Mouse (Mus musculus): Measurements from ENCODE around the gene Kcnv2. TPM values are rescaled to one million over a fixed set of nuclear protein-coding genes. Genes with fewer than 3 reads are reported as not detected.

Kcnv2 gene
- polyA plus RNA-seq, 1 experiment, result not detected

DNA sequence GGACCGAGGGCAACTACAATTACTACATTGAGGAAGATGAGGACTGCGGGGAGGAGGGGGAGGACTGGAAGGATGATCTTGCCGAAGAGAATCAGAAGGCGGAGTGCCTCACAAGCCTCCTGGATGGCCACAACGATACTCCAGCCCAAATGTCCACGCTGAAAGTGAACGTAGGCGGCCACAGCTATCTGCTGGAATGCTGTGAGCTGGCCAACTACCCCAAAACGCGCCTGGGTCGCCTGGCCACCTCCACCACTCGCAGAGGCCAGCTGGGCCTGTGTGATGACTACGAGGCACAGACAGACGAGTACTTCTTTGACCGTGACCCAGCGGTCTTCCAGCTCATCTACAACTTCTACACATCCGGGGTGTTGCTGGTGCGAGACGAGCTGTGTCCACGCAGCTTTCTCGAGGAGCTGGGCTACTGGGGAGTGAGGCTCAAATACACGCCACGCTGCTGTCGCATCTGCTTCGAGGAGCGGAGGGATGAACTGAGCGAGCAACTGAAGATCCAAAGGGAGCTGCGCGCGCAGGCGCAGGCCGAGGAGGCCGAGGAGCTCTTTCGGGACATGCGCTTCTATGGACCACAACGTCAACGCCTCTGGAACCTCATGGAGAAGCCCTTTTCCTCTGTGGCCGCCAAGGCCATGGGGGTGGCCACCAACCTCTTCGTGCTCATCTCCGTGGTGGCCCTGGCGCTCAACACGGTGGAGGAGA is 681 bp downstream of the Kcnv2 start:
- peaks cover 16% of the 10 kb centered on the region for H3K27me3 ChIP-seq (replicated peaks)
- H3K4me1 ChIP-seq, result no peaks in the 10 kb centered on the region
- H3K9me3 ChIP-seq, result peaks cover 15% of the 10 kb centered on the region
- TF ChIP-seq GATA1 (IDR thresholded peaks at IDR 0.05; ENCODE audit: borderline replicate concordance, low read length) (no peak), FLI1 (IDR thresholded peaks at IDR 0.05; ENCODE audit: low read length) (no peak)
- no peak overlapping the region for H3K4me3 ChIP-seq (replicated peaks)
- no peaks in the 10 kb centered on the region for H3K36me3 ChIP-seq (replicated peaks; ENCODE audit: low read length)

DNA sequence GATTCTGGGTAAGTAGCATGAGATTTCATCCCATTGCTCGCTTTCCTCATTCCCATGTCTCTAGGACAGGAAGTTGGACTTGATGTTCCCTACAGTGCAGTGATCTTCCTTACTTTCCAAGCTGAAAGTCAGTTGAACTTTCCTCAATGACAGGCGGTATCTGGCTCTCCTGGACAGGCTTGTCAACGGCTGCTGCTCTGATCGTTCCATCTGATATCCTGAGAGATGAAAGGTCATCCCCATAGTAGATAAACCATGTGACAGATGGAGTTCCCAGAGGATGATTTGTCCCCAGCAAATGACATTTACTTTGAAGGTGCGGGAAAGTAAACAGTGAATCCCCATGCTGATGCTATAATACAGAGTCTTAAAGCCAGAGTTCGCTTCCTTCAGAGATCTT is 3.2 kb downstream of the Kcnv2 start:
- no peak overlapping the region for H3K4me3 ChIP-seq (replicated peaks)
- H3K4me1 ChIP-seq, result peaks cover 17% of the 10 kb centered on the region
- peaks cover 15% of the 10 kb centered on the region for H3K9me3 ChIP-seq
- peaks cover 16% of the 10 kb centered on the region for H3K27me3 ChIP-seq (replicated peaks)
- TF ChIP-seq FLI1 (IDR thresholded peaks at IDR 0.05; ENCODE audit: low read length), result no peak
- TF ChIP-seq GATA1 (IDR thresholded peaks at IDR 0.05; ENCODE audit: borderline replicate concordance, low read length), result no peak
- H3K36me3 ChIP-seq (replicated peaks; ENCODE audit: low read length), result no peaks in the 10 kb centered on the region

- Histone ChIP-seq H3K4me1 (peaks cover 35% of the 10 kb centered on the region), H3K36me3 (replicated peaks; ENCODE audit: low read length) (no peaks in the 10 kb centered on the region), H3K4me3 (replicated peaks) (no peak overlapping the region), H3K9me3 (peaks cover 15% of the 10 kb centered on the region), H3K27me3 (replicated peaks) (peaks cover 14% of the 10 kb centered on the region)
- TF ChIP-seq FLI1 (IDR thresholded peaks at IDR 0.05; ENCODE audit: low read length) (no peak), GATA1 (IDR thresholded peaks at IDR 0.05; ENCODE audit: borderline replicate concordance, low read length) (no peak)
Measured at GRCm38 (mm10) chr19:27327569-27327968, 5.2 kb downstream of the Kcnv2 start.

DNA sequence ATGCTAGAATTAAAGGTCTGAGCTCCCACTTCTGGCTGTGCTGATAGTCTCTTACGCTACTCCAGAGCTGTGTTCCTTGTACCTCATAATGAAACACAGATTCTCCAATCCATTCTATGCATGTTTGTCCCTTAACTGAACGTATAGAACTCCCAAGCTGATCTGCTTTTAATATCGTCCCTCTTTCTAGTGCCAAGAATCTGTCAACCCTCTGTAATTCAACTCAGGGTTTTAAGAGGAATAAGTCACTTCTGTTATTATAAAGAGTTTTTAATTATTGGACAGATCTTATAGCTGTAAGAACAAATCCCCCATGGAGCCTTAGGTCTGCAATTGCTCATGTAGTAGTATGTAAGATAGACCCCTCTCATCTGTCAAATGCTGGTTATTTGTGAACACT is 5.8 kb downstream of the Kcnv2 start:
- peaks cover 40% of the 10 kb centered on the region for H3K4me1 ChIP-seq
- peaks cover 9% of the 10 kb centered on the region for H3K9me3 ChIP-seq
- no peaks in the 10 kb centered on the region for H3K36me3 ChIP-seq (replicated peaks; ENCODE audit: low read length)
- no peak overlapping the region for H3K4me3 ChIP-seq (replicated peaks)
- peaks cover 8% of the 10 kb centered on the region for H3K27me3 ChIP-seq (replicated peaks)
- TF ChIP-seq GATA1 (IDR thresholded peaks at IDR 0.05; ENCODE audit: borderline replicate concordance, low read length), result no peak

- Histone ChIP-seq H3K4me3 (replicated peaks) (no peak overlapping the region), H3K9me3 (peaks cover 4% of the 10 kb centered on the region), H3K36me3 (replicated peaks; ENCODE audit: low read length) (no peaks in the 10 kb centered on the region), H3K4me1 (peaks cover 41% of the 10 kb centered on the region), H3K27me3 (replicated peaks) (peaks cover 3% of the 10 kb centered on the region)
- no peak for TF ChIP-seq FLI1 (IDR thresholded peaks at IDR 0.05; ENCODE audit: low read length)
- no peak for TF ChIP-seq GATA1 (IDR thresholded peaks at IDR 0.05; ENCODE audit: borderline replicate concordance, low read length)
Measured at GRCm38 (mm10) chr19:27328644-27329043, 6.3 kb downstream of the Kcnv2 start.

GRCm38 (mm10) chr19:27332207-27332794 is 9.9 kb downstream of the Kcnv2 start:
- H3K36me3 ChIP-seq (replicated peaks; ENCODE audit: low read length), result no peaks in the 10 kb centered on the region
- no peak for TF ChIP-seq GATA1 (IDR thresholded peaks at IDR 0.05; ENCODE audit: borderline replicate concordance, low read length)
- TF ChIP-seq FLI1 (IDR thresholded peaks at IDR 0.05; ENCODE audit: low read length), result no peak
- H3K27me3 ChIP-seq (replicated peaks), result no peaks in the 10 kb centered on the region
- H3K9me3 ChIP-seq, result no peaks in the 10 kb centered on the region
- H3K4me3 ChIP-seq (replicated peaks), result no peak overlapping the region
- H3K4me1 ChIP-seq, result peaks cover 54% of the 10 kb centered on the region

DNA sequence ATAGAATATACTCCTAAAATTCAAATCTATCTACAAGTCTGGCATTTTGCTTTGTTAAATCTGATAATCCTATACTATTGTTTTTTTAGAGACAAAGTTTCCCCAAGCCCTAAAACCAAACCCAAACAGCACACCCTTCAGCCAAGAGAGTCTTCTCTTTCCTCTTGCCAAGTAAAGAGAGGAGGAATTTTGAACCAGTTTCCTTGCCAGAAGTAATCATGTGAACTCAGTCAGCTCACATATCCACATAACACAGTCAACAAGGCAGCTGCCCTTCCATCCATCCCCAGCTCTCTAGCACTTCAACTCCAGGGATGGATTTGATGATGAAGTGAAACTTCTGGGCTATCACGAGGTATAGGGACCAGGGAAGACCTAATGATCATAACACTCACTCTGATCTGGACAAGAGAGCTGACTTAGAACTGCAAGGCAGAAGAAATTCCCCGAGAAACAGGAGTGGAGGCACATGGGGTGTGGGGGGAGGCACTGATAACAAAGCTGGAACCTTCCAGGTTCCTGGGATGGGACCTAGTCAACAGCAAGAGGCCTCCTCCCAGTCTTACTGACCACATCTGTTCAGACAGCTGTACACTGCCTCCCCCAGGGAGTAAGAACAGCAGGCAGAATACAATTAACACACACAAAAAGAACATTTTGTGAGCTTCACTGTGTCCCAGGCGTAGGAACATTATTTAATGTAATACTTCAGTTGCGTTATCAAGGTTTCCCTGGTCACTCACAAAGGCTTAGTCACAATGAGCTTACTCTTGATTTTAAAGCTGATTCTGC is 13.9 kb downstream of the Kcnv2 start:
- Histone ChIP-seq H3K27me3 (replicated peaks) (no peaks in the 10 kb centered on the region), H3K4me3 (replicated peaks) (no peak overlapping the region), H3K36me3 (replicated peaks; ENCODE audit: low read length) (no peaks in the 10 kb centered on the region), H3K9me3 (peaks cover 11% of the 10 kb centered on the region), H3K4me1 (peaks cover 57% of the 10 kb centered on the region)
- TF ChIP-seq GATA1 (IDR thresholded peaks at IDR 0.05; ENCODE audit: borderline replicate concordance, low read length) (no peak), FLI1 (IDR thresholded peaks at IDR 0.05; ENCODE audit: low read length) (no peak)

DNA sequence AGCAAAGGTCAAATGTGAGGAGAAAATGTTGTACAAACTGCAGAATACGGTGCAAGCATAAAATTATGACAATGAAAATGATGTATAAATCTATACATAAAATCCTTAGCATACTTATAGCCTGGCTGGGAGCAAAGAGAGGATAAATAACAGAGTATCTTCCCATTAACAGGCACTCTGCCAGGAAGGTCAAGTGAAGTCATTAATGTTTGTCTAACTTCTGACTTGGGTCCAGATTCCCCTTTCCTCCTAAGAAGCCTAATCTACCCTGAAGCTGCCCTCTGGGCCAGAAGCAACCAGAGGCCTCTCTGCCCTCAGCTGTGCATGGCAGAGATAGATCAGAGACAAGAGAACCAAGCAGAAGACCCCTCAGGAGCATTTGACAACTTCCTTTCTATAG is 24.1 kb downstream of the Kcnv2 start:
- peaks cover 37% of the 10 kb centered on the region for H3K27me3 ChIP-seq (replicated peaks)
- H3K4me1 ChIP-seq, result peaks cover 9% of the 10 kb centered on the region
- no peak overlapping the region for H3K4me3 ChIP-seq (replicated peaks)
- no peaks in the 10 kb centered on the region for H3K36me3 ChIP-seq (replicated peaks; ENCODE audit: low read length)
- peaks cover 10% of the 10 kb centered on the region for H3K9me3 ChIP-seq
- TF ChIP-seq GATA1 (IDR thresholded peaks at IDR 0.05; ENCODE audit: borderline replicate concordance, low read length), result no peak
- TF ChIP-seq FLI1 (IDR thresholded peaks at IDR 0.05; ENCODE audit: low read length), result no peak

DNA sequence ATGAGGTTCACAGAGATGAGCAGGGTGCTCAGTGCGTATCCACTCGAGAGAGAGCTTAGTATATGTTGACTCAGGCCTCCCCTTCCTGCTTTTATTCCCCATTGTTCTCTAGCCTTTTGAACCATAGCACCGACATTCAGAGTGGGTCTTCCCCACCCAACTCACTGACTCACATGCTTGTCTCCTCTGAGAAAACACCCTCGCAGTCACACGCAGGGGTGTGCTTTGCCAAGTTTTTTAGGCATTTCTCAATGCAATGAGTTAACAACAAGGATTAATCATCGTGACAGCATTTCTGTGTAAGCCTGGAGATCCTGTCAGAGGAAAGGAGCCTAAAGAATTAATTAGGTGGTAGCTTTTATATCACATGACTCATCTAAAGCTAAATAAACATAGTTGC is 29.3 kb downstream of the Kcnv2 start:
- H3K4me3 ChIP-seq (replicated peaks), result no peak overlapping the region
- TF ChIP-seq GATA1 (IDR thresholded peaks at IDR 0.05; ENCODE audit: borderline replicate concordance, low read length), result no peak
- no peak for TF ChIP-seq FLI1 (IDR thresholded peaks at IDR 0.05; ENCODE audit: low read length)

GRCm38 (mm10) chr19:27360381-27360780 is 38.0 kb downstream of the Kcnv2 start:
- TF ChIP-seq FLI1 (IDR thresholded peaks at IDR 0.05; ENCODE audit: low read length) (no peak), GATA1 (IDR thresholded peaks at IDR 0.05; ENCODE audit: borderline replicate concordance, low read length) (no peak)
- H3K9me3 ChIP-seq, result peaks cover 37% of the 10 kb centered on the region
- H3K4me1 ChIP-seq, result peaks cover 5% of the 10 kb centered on the region
- peaks cover 3% of the 10 kb centered on the region for H3K36me3 ChIP-seq (replicated peaks; ENCODE audit: low read length)
- H3K27me3 ChIP-seq (replicated peaks), result peaks cover 8% of the 10 kb centered on the region
- H3K4me3 ChIP-seq (replicated peaks), result no peak overlapping the region

More for the DNA sequence above, 29.3 kb downstream of the Kcnv2 start:
- peaks cover 7% of the 10 kb centered on the region for H3K9me3 ChIP-seq
- no peaks in the 10 kb centered on the region for H3K36me3 ChIP-seq (replicated peaks; ENCODE audit: low read length)
- H3K4me1 ChIP-seq, result no peaks in the 10 kb centered on the region
- peaks cover 21% of the 10 kb centered on the region for H3K27me3 ChIP-seq (replicated peaks)
